Mouse (Mus musculus) Patski (cell line): ENCODE measurements around the gene Rtl8a. TPM values are rescaled to one million over a fixed set of nuclear protein-coding genes. Genes with fewer than 3 reads are reported as not detected.
A peak's percentile ranks its signal among the peaks of the same experiment; 100 is the strongest.
"Not testable (repeated sequence)": the region's sequence is repeated elsewhere in the genome, so short reads cannot be mapped to it uniquely, and the experiment has no call there.

Source experiments
- ATAC-seq: fragments of 100-300 bp; one replicate; pipeline ENCODE4 v1.8.0; 2021
- CTCF ChIA-PET: fragments of 350-600 bp; sonication (Branson Sonifier 250); formaldehyde crosslinking; loops from one replicate; lab custom pipeline; 2022; ENCODE audit warnings: inconsistent platforms; lab: Charles Lee
- POLR2A ChIA-PET: fragments of 350-600 bp; sonication (Branson Sonifier 250); formaldehyde crosslinking; loops from one replicate; lab custom pipeline; 2022; ENCODE audit warnings: antibody characterized with exemption, inconsistent platforms; lab: Charles Lee
- DNase-seq: peaks from one replicate; pipeline ENCODE4 v3.0.0-alpha.2; 2011; ENCODE audit warnings: low read depth, low spot score
- H3K27me3 ChIP-seq: fragments of 371-371 bp; one replicate; pipeline ENCODE4 v1.5.1; 2021
- CTCF ChIP-seq: fragments of 100-300 bp; IDR thresholded peaks from one replicate; pipeline ENCODE4 v1.5.1; 2021
- in situ Hi-C: fragments of 300-500 bp; cut with MboI; formaldehyde crosslinking; loops from 3 replicates; pipeline ENCODE4 v1.11.1; 2018; ENCODE audit warnings: low pct_unique_long_range_greater_than_20kb, mixed read lengths
- polyA plus RNA-seq: library from polyadenylated mRNA; unstranded; gene quantifications from one replicate; pipeline ENCODE4 v1.2.3, GENCODE M21; 2021

Rtl8a gene
- 74.9 TPM for polyA plus RNA-seq

GRCm38 (mm10) chrX:53642980-53643961 lies at the start of gene Rtl8a:
TSS of gene Rtl8a (minus strand) at chrX:53643682.
- POLR2A ChIA-PET, in situ Hi-C loops, H3K27me3 ChIP-seq, CTCF ChIA-PET: not testable (repeated sequence)
- peak; percentile 34 for DNase-seq
- ATAC-seq, result peak; percentile 92

GRCm38 (mm10) chrX:53693141-53693540 lies 49.7 kb upstream of the Rtl8a start:
- ChIA-PET POLR2A (no interaction called here), CTCF (no interaction called here)
- TF ChIP-seq CTCF, result no peak
- DNase-seq, result no peak
- in situ Hi-C loops, result no loop called here
- peaks cover 11% of the 10 kb centered on the region for H3K27me3 ChIP-seq
- no peak for ATAC-seq

- in situ Hi-C loops, result no loop called here
- H3K27me3 ChIP-seq, result peaks cover 14% of the 10 kb centered on the region
- no peak for ATAC-seq
- DNase-seq, result no peak
- ChIA-PET CTCF (no interaction called here), POLR2A (no interaction called here)
- no peak for TF ChIP-seq CTCF
These were observed 48.6 kb upstream of the Rtl8a start for GRCm38 (mm10) chrX:53692065-53692464.

- H3K27me3 ChIP-seq, DNase-seq, POLR2A ChIA-PET, ATAC-seq, in situ Hi-C loops, CTCF ChIA-PET: not testable (repeated sequence)
These were observed 41.2 kb upstream of the Rtl8a start for GRCm38 (mm10) chrX:53684676-53685075.

GRCm38 (mm10) chrX:53682650-53683049 lies 39.2 kb upstream of the Rtl8a start:
- in situ Hi-C loops, H3K27me3 ChIP-seq, DNase-seq, CTCF ChIA-PET, POLR2A ChIA-PET: not testable (repeated sequence)
- peak; percentile 78 for ATAC-seq

GRCm38 (mm10) chrX:53676943-53677342 lies 33.5 kb upstream of the Rtl8a start:
- DNase-seq, POLR2A ChIA-PET, ATAC-seq, CTCF ChIA-PET, in situ Hi-C loops, H3K27me3 ChIP-seq: not testable (repeated sequence)
- TF ChIP-seq CTCF, result peak; percentile 34

- in situ Hi-C loops, POLR2A ChIA-PET, CTCF ChIA-PET, ATAC-seq, DNase-seq, H3K27me3 ChIP-seq: not testable (repeated sequence)
These were observed 27.2 kb upstream of the Rtl8a start for GRCm38 (mm10) chrX:53670696-53671095.

GRCm38 (mm10) chrX:53670294-53670693 lies 26.8 kb upstream of the Rtl8a start, which contains the start of gene Rtl8b:
TSS of gene Rtl8b (minus strand) at chrX:53670408.
- TF ChIP-seq CTCF, result no peak
- ChIA-PET POLR2A (no interaction called here), CTCF (no interaction called here)
- DNase-seq, result no peak
- H3K27me3 ChIP-seq, result no peaks in the 10 kb centered on the region
- in situ Hi-C loops, result no loop called here
- peak; percentile 27 for ATAC-seq

- ATAC-seq, result peak; percentile 12
- CTCF ChIA-PET, POLR2A ChIA-PET, DNase-seq, H3K27me3 ChIP-seq, in situ Hi-C loops: not testable (repeated sequence)
These were observed 26.2 kb upstream of the Rtl8a start for GRCm38 (mm10) chrX:53669557-53670270.

GRCm38 (mm10) chrX:53652917-53653316 lies 9.4 kb upstream of the Rtl8a start:
- CTCF ChIA-PET, POLR2A ChIA-PET: not testable (repeated sequence)

GRCm38 (mm10) chrX:53645885-53646284 lies 2.4 kb upstream of the Rtl8a start:
- peaks cover 12% of the 10 kb centered on the region for H3K27me3 ChIP-seq
- POLR2A ChIA-PET, result no interaction called here
- no peak for TF ChIP-seq CTCF
- in situ Hi-C loops, result no loop called here
- ATAC-seq (no peak), DNase-seq (no peak)
- CTCF ChIA-PET, result no interaction called here

More at GRCm38 (mm10) chrX:53652917-53653316, 9.4 kb upstream of the Rtl8a start:
- in situ Hi-C loops, ATAC-seq, DNase-seq, H3K27me3 ChIP-seq: not testable (repeated sequence)

GRCm38 (mm10) chrX:53642604-53642979 lies 890 bp downstream of the Rtl8a start:
- H3K27me3 ChIP-seq, DNase-seq, POLR2A ChIA-PET, ATAC-seq, in situ Hi-C loops, CTCF ChIA-PET: not testable (repeated sequence)

- ATAC-seq, result peak; percentile 82
- DNase-seq, POLR2A ChIA-PET, CTCF ChIA-PET, in situ Hi-C loops: not testable (repeated sequence)
- H3K27me3 ChIP-seq, result peaks cover 27% of the 10 kb centered on the region
These were observed 5.4 kb downstream of the Rtl8a start for GRCm38 (mm10) chrX:53638107-53638506.

- CTCF ChIA-PET, in situ Hi-C loops, DNase-seq, H3K27me3 ChIP-seq, POLR2A ChIA-PET: not testable (repeated sequence)
- peak; percentile 70 for ATAC-seq
These were observed 32.1 kb downstream of the Rtl8a start for GRCm38 (mm10) chrX:53611395-53611794.
